Mouse (Mus musculus) liver, embryonic 14.5 days (tissue): ENCODE data around the gene Epha4.

Source experiments
- CTCF ChIP-seq: IDR thresholded peaks from 2 replicates; pipeline ENCODE4 v1.5.1; 2016; ENCODE audit warnings: antibody characterized with exemption, low read depth, control low read depth
- EP300 ChIP-seq: IDR thresholded peaks from 2 replicates; pipeline ENCODE4 v1.6.1; 2016; ENCODE audit warnings: antibody characterized with exemption, low read depth

DNA sequence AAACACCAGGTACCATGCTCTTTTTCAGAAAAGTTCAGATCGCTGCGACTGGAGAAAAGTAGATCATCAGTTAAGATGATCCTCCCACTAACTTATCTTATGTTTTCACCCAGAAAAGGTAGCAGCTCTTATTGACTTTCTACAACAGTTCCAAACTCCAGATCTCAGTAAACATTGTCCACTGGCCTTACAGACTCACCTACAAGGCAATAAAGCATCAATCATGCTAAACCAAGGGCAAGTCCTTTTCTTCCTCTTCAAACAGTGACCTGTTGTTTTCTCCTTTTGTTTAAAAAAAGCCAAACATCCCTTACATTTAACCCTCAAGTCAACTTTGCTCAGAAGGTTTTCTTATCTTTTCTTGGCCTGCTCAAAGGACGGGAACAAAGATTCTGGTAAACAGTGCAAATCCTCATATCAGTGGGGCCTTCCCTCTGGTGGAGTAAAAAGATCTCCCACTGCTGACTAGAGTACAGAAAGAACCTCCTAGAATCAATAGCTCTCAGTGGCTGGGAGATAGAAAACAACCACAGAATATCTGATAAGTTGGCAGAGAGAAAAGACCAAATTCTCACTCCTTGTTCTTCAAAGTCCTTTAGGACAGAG, 39.0 kb downstream of the Epha4 start:
- no peak for TF ChIP-seq CTCF
- TF ChIP-seq EP300 = no peak
